Mouse (Mus musculus) CH12.LX (cell line): ENCODE measurements around the gene Cdkl4.

ENCODE experiments used
- CTCF ChIP-seq, 2 experiments: IDR thresholded peaks in 1 of 2; conservative IDR thresholded peaks in 1 of 2; 2 replicates each; pipeline ENCODE4 v1.5.1; 2011 to 2012; ENCODE audit warnings: low read depth in 2 of 2, low read length in 2 of 2, improper control_type of control experiment in 1 of 2, inconsistent platforms in 1 of 2, mild to moderate bottlenecking in 1 of 2, moderate library complexity in 1 of 2
- E2F4 ChIP-seq: IDR thresholded peaks from 2 replicates; pipeline ENCODE4 v1.6.1; 2011; ENCODE audit warnings: low read depth, low read length, improper control_type of control experiment; ENCODE audit not compliant: insufficient replicate concordance
- ELF1 ChIP-seq: IDR thresholded peaks from 2 replicates; pipeline ENCODE4 v1.6.1; 2014; ENCODE audit warnings: low read depth, mild to moderate bottlenecking, inconsistent platforms, low read length, improper control_type of control experiment
- EP300 ChIP-seq: IDR thresholded peaks from 2 replicates; pipeline ENCODE4 v1.6.1; 2011; ENCODE audit warnings: low read length, improper control_type of control experiment
- ETS1 ChIP-seq: conservative IDR thresholded peaks from 2 replicates; pipeline ENCODE4 v1.6.1; 2012; ENCODE audit warnings: low read depth, mild to moderate bottlenecking, inconsistent platforms, low read length, improper control_type of control experiment, moderate library complexity
- GABPA ChIP-seq: IDR thresholded peaks from 2 replicates; pipeline ENCODE4 v1.6.1; 2012; ENCODE audit warnings: low read depth, low read length, improper control_type of control experiment, inconsistent platforms; ENCODE audit not compliant: insufficient replicate concordance
- MAZ ChIP-seq: IDR thresholded peaks from 2 replicates; pipeline ENCODE4 v1.6.1; 2012; ENCODE audit warnings: low read depth, mild to moderate bottlenecking, inconsistent platforms, low read length, improper control_type of control experiment, moderate library complexity
- NRF1 ChIP-seq: IDR thresholded peaks from 2 replicates; pipeline ENCODE4 v1.6.1; 2014; ENCODE audit warnings: low read depth, mild to moderate bottlenecking, inconsistent platforms, low read length, improper control_type of control experiment, moderate library complexity
- POLR2A ChIP-seq: IDR thresholded peaks from 2 replicates; pipeline ENCODE4 v1.6.1; 2011; ENCODE audit warnings: low read depth, mild to moderate bottlenecking, improper control_type of control experiment, low read length
- RCOR1 ChIP-seq: conservative IDR thresholded peaks from 2 replicates; pipeline ENCODE4 v1.6.1; 2012; ENCODE audit warnings: low read depth, mild to moderate bottlenecking, inconsistent platforms, low read length, improper control_type of control experiment
- TCF12 ChIP-seq: IDR thresholded peaks from 2 replicates; pipeline ENCODE4 v1.6.1; 2014; ENCODE audit warnings: low read depth, mild to moderate bottlenecking, inconsistent platforms, low read length, improper control_type of control experiment
- UBTF ChIP-seq: IDR thresholded peaks from 2 replicates; pipeline ENCODE4 v1.6.1; 2012; ENCODE audit warnings: low read depth, mild to moderate bottlenecking, inconsistent platforms, low read length, improper control_type of control experiment, moderate library complexity
- ZNF384 ChIP-seq: IDR thresholded peaks from 2 replicates; pipeline ENCODE4 v1.6.1; 2012; ENCODE audit warnings: low read depth, low read length, improper control_type of control experiment, inconsistent platforms

DNA sequence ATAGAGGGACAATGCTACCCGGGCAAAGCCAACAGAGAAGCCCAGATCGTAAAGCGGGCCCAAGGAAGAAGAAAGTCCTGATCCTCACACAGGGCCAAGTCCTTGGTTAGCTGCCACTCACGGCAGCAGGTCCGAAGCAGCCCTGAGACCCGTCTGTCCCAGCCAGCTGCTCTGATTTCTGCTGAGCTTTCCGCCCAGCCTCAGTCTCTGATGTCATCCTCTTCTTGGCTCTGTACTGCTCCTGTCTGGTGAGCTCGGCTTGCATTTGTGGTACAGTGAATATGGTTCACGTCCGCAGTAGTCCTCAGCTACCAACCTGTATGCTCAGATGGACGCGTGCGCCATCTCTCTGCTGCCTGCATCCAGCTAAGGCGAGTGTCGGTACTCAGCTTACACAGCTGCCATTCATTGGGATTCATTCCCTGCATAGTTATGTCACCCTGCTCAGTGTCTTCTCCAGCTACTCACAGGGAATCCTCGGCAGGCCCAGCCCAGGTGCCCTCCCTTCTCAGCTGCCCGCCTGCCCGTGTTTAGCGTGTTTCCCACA is 25.5 kb upstream of the Cdkl4 start:
- TF ChIP-seq TCF12 (no peak), POLR2A (no peak), ELF1 (no peak), NRF1 (no peak), GABPA (no peak), CTCF (conservative IDR thresholded peaks at IDR 0.05 in 1 of 2, IDR thresholded peaks at IDR 0.05 in 1 of 2; ENCODE audit: low read depth in 2 of 2, low read length in 2 of 2) (no peak), ZNF384 (no peak), RCOR1 (no peak), E2F4 (no peak), MAZ (no peak), EP300 (no peak), UBTF (no peak), ETS1 (no peak)
